Mouse (Mus musculus): ENCODE data around the gene Elmod1. TPM values are rescaled to one million over a fixed set of nuclear protein-coding genes. Genes with fewer than 3 reads are reported as not detected.

Elmod1 gene
- polyA plus RNA-seq, 1 experiment, result not detected

DNA sequence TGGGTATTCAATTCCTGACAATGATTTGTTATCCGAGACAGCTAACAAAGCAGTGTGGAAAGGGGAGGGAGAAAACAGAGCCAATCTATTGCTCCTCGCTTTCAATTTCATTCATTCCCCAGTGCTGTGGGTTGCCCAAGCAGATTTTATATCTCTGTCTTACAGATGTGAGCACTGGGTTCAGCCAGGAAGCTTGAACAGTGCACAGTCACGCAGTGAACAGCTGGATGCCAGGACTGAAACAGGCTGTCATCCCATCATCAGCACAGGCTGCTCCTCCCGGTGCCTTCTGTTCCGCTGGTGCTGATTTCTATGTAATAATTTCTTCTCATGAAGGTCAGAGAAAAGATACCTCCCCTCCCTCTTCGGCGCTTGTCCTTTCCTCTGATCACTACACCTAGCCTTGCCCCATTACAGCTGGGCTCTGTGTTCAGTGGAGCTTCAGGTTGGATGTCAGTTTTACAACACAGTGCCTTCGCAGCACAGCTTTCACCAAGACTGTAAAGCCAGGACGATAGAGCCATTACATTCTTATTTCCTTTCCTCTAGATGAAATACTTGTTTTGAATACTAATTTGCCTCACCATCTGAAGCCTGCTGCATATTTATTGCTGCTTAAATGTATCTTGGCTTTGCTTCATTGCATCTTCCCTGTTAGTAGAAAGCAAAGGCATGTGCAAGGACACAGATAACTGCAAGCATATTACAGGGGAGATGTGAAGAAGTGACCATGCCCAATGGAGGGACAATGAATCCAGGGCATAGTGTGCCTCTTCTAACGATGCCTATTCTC lies 59.0 kb downstream of the Elmod1 start:
- Histone ChIP-seq H3K4me3 (replicated peaks) (no peak overlapping the region), H3K4me1 (ENCODE audit: control insufficient read depth) (no peaks in the 10 kb centered on the region), H3K36me3 (ENCODE audit: control insufficient read depth) (no peaks in the 10 kb centered on the region), H3K27me3 (ENCODE audit: control insufficient read depth) (no peaks in the 10 kb centered on the region), H3K9me3 (ENCODE audit: control insufficient read depth, low read length) (no peaks in the 10 kb centered on the region)
- no peak for TF ChIP-seq GATA1 (IDR thresholded peaks at IDR 0.05; ENCODE audit: low read length)
- TF ChIP-seq TAL1 (IDR thresholded peaks at IDR 0.05; ENCODE audit: low read length), result no peak

DNA sequence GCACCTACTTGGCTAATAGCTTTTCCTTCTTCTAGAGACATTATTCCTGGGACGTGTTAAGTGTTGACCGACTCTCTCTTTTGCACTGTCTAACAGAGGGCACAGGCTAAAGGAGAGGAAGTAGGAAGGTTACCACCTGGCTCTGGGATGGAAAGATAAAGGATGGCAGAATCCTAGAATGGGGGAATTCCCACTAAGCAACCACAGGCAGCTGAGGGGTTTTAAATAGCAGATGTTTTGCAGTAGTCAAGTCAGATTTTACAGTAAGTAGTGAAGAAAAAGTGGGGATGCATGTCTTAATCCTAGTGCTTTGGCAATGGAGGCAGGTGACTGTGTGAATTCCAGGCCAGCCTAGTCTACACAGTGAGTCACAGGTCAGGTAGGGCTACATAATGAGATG lies 64.3 kb downstream of the Elmod1 start:
- Histone ChIP-seq H3K9me3 (ENCODE audit: control insufficient read depth, low read length) (no peaks in the 10 kb centered on the region), H3K4me3 (replicated peaks) (no peak overlapping the region), H3K36me3 (ENCODE audit: control insufficient read depth) (no peaks in the 10 kb centered on the region), H3K27me3 (ENCODE audit: control insufficient read depth) (no peaks in the 10 kb centered on the region), H3K4me1 (ENCODE audit: control insufficient read depth) (no peaks in the 10 kb centered on the region)
- no peak for TF ChIP-seq TAL1 (IDR thresholded peaks at IDR 0.05; ENCODE audit: low read length)
- TF ChIP-seq GATA1 (IDR thresholded peaks at IDR 0.05; ENCODE audit: low read length), result no peak

DNA sequence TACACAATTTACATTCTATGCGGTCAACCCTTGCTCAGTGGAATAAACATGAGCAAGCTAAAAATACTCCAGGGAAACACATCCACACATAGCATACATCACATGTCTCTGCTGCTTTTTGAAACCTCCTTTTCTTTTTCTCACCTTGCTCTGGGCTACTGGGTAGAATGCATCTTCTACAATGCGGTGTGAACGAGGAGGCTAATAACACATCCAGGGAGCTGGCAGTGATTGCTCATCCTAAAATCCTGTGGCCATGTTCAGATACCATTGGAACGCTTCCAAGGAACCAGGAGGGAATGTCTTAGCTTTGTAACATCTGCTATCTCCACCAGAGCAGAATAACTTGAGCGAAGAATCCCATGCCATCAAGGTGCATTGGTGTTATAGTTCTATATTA lies 64.8 kb downstream of the Elmod1 start:
- no peak overlapping the region for H3K4me3 ChIP-seq (replicated peaks)
- no peaks in the 10 kb centered on the region for H3K27me3 ChIP-seq (ENCODE audit: control insufficient read depth)
- no peaks in the 10 kb centered on the region for H3K36me3 ChIP-seq (ENCODE audit: control insufficient read depth)
- no peaks in the 10 kb centered on the region for H3K9me3 ChIP-seq (ENCODE audit: control insufficient read depth, low read length)
- no peak for TF ChIP-seq GATA1 (IDR thresholded peaks at IDR 0.05; ENCODE audit: low read length)
- TF ChIP-seq TAL1 (IDR thresholded peaks at IDR 0.05; ENCODE audit: low read length), result no peak
- H3K4me1 ChIP-seq (ENCODE audit: control insufficient read depth), result no peaks in the 10 kb centered on the region

DNA sequence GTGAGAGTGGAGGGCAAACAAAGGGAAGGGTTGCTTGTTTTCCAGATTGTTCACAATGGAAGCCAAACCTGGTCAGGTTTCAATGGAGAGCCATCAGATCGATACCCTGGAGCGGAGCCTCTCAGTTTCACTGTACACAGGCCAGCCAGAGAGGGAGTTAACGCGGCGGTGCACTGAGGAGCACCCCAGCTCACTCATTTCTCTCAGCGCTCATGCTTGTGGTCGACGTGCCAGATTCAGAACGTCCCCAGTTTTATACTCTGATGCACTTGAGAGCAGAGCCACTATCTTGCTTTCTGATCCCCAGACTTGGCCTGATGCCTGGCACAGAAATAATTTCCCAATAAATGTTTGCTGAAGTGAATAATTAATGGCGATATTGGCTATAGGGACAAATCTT lies 68.3 kb downstream of the Elmod1 start:
- Histone ChIP-seq H3K36me3 (ENCODE audit: control insufficient read depth) (no peaks in the 10 kb centered on the region), H3K9me3 (ENCODE audit: control insufficient read depth, low read length) (no peaks in the 10 kb centered on the region), H3K27me3 (ENCODE audit: control insufficient read depth) (no peaks in the 10 kb centered on the region), H3K4me1 (ENCODE audit: control insufficient read depth) (no peaks in the 10 kb centered on the region), H3K4me3 (replicated peaks) (no peak overlapping the region)
- TF ChIP-seq GATA1 (IDR thresholded peaks at IDR 0.05; ENCODE audit: low read length) (no peak), TAL1 (IDR thresholded peaks at IDR 0.05; ENCODE audit: low read length) (no peak)

DNA sequence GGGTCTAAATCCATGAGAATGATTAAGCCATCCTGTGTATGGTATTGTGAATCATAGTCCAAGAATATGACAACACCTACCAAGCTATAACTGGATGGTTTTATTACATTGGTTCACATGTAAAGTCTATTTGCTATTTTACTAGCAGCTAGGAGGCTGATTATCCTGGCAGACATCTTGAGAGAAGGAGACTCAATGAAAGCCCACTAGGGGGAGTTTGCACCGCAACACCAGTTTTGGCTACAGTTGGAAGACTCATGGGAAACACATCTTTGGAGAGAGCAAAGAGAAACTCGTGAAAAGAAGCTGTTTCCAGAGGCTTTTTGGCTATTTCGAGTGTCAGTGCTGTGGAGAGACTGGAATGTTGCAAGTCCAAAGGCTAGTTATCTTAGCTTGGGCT lies 69.7 kb downstream of the Elmod1 start:
- no peaks in the 10 kb centered on the region for H3K27me3 ChIP-seq (ENCODE audit: control insufficient read depth)
- no peaks in the 10 kb centered on the region for H3K36me3 ChIP-seq (ENCODE audit: control insufficient read depth)
- H3K4me1 ChIP-seq (ENCODE audit: control insufficient read depth), result no peaks in the 10 kb centered on the region
- no peaks in the 10 kb centered on the region for H3K9me3 ChIP-seq (ENCODE audit: control insufficient read depth, low read length)
- TF ChIP-seq GATA1 (IDR thresholded peaks at IDR 0.05; ENCODE audit: low read length) (no peak), TAL1 (IDR thresholded peaks at IDR 0.05; ENCODE audit: low read length) (no peak)
- H3K4me3 ChIP-seq (replicated peaks), result no peak overlapping the region

DNA sequence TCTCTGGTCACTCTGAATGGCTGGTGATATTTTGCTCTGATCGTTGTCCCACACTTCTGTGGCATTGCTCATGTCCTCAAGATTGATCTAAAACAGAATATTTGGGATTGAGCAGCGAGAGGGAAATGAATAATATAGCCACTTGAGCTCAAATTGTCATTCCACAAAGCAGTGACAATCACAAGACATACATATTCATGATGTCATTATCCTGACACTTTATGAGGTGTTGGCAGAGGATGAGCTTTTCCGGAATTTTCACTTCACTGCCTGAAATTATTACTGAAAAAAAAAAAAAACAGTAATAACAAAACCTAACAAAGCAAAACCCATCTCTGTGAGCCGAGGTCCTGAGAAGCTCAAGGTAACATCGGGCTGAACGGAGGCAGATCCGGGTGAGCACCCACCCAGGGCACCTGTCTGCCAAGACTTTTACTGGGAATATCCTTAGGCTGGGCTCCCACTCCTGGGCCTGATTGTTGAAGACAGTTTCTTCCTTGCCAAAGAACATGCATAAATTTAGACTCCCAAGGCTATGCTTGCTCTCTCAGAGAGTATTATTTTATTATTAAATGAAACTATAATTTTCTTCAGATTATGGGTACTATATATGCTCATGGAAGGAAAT lies 71.8 kb downstream of the Elmod1 start:
- Histone ChIP-seq H3K9me3 (ENCODE audit: control insufficient read depth, low read length) (no peaks in the 10 kb centered on the region), H3K36me3 (ENCODE audit: control insufficient read depth) (no peaks in the 10 kb centered on the region), H3K4me3 (replicated peaks) (no peak overlapping the region), H3K4me1 (ENCODE audit: control insufficient read depth) (no peaks in the 10 kb centered on the region), H3K27me3 (ENCODE audit: control insufficient read depth) (no peaks in the 10 kb centered on the region)
- TF ChIP-seq GATA1 (IDR thresholded peaks at IDR 0.05; ENCODE audit: low read length) (no peak), TAL1 (IDR thresholded peaks at IDR 0.05; ENCODE audit: low read length) (no peak)

DNA sequence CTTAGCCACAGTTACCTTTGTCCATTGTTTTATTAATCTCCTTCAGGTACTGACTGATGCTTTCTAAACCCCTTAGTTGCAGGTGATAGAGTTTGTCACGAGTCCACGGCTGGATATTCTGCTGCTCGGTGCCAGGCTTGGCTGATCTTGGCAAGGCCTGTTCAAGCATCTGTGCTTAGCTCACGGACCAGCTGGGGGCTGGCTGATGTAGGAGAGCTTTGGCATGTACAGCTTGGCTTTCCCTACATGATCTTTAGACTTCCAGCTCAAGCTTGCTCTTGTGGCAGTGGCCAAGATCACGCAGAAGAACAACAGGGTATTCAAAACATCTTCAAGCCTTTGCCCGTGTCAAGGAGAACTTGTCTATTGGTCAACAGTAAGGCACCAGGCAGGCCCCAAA lies 75.3 kb downstream of the Elmod1 start:
- peaks cover 2% of the 10 kb centered on the region; the same call in 1 of the 2 replicates for H3K9me3 ChIP-seq (ENCODE audit: control insufficient read depth, low read length)
- no peaks in the 10 kb centered on the region for H3K4me1 ChIP-seq (ENCODE audit: control insufficient read depth)
- no peaks in the 10 kb centered on the region for H3K27me3 ChIP-seq (ENCODE audit: control insufficient read depth)
- no peaks in the 10 kb centered on the region for H3K36me3 ChIP-seq (ENCODE audit: control insufficient read depth)
- TF ChIP-seq GATA1 (IDR thresholded peaks at IDR 0.05; ENCODE audit: low read length) (no peak), TAL1 (IDR thresholded peaks at IDR 0.05; ENCODE audit: low read length) (no peak)
- no peak overlapping the region for H3K4me3 ChIP-seq (replicated peaks)

DNA sequence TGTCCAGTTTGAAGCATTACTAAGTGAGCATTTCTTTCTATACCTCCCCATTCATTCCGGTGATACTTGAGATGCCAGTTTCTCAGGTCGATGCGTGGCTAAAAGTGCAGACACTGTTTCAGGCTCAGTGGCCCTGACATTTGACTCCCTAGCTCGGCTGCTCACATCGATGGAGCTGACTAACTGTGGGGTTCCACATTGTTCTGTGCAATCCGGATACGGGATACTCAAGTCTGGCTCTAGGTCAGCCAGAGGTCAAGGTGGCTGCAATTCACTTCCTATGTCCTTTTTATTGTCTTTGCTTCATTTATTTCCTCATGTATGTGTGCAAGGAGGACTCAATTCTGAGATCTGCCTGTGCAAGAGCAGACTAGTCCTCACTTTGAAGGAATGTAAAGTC lies 79.3 kb downstream of the Elmod1 start:
- H3K27me3 ChIP-seq (ENCODE audit: control insufficient read depth), result no peaks in the 10 kb centered on the region
- no peaks in the 10 kb centered on the region for H3K4me1 ChIP-seq (ENCODE audit: control insufficient read depth)
- no peak for TF ChIP-seq TAL1 (IDR thresholded peaks at IDR 0.05; ENCODE audit: low read length)
- TF ChIP-seq GATA1 (IDR thresholded peaks at IDR 0.05; ENCODE audit: low read length), result no peak
- no peaks in the 10 kb centered on the region for H3K36me3 ChIP-seq (ENCODE audit: control insufficient read depth)
- H3K9me3 ChIP-seq (ENCODE audit: control insufficient read depth, low read length), result peaks cover 9% of the 10 kb centered on the region
- H3K4me3 ChIP-seq (replicated peaks), result no peak overlapping the region

DNA sequence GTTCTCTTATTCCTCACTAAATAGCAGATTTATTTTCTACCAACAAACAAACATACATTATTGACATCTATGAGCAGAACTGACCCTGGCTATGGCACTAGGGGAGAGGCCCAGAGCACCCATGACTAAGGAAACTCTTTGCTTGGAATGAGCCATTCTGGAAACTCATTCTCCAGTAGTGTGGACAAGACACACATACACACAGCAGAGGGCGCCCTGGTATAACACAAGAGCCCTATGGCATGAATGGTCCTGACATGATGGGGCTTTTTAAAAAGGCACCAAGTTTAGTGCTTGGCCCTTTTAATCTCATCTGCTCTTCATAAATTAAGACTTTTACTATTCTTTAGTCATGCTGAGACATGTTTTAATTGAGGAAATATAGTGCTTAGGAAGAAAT lies 85.0 kb downstream of the Elmod1 start:
- peaks cover 7% of the 10 kb centered on the region for H3K9me3 ChIP-seq (ENCODE audit: control insufficient read depth, low read length)
- H3K36me3 ChIP-seq (ENCODE audit: control insufficient read depth), result no peaks in the 10 kb centered on the region
- H3K4me3 ChIP-seq (replicated peaks), result no peak overlapping the region
- TF ChIP-seq TAL1 (IDR thresholded peaks at IDR 0.05; ENCODE audit: low read length), result no peak
- no peak for TF ChIP-seq GATA1 (IDR thresholded peaks at IDR 0.05; ENCODE audit: low read length)
- H3K4me1 ChIP-seq (ENCODE audit: control insufficient read depth), result no peaks in the 10 kb centered on the region
- no peaks in the 10 kb centered on the region for H3K27me3 ChIP-seq (ENCODE audit: control insufficient read depth)

Data from erythroblast, embryonic 14.5 days (primary cell).